Mouse (Mus musculus): ENCODE data around the gene Pvr.
"Not testable (repeated sequence)": the region's sequence is repeated elsewhere in the genome, so short reads cannot be mapped to it uniquely, and the experiment has no call there.

DNA sequence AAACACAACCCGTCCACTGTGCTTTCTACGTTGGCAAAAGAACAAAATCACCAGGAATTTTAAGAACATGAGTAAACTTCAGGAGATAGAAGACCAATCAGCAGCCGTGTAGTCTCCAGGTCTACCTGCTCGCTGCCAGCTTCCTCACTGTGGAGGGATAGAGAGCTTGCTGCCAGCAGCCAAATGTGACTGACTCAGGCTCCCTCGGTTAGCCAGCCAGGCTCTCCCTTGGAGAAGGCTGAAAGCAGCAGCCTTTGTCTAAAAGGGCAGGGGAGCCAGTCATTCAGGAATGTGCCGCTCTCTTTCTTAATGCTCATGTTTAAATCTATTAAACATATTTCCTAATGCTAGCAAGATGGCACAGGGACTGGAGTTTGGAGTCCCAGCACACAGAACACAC, 9.5 kb upstream of the Pvr start:
- not testable (repeated sequence) for TF ChIP-seq GATA1 (IDR thresholded peaks at IDR 0.05; ENCODE audit: borderline replicate concordance, low read length); FLI1 (IDR thresholded peaks at IDR 0.05; ENCODE audit: low read length)

Measured in megakaryocyte, embryonic 14.5 days (primary cell).